Mouse (Mus musculus) thymus, postnatal 0 days (tissue): ENCODE results near the gene Gm10491. TPM values are rescaled to one million over a fixed set of nuclear protein-coding genes. Genes with fewer than 3 reads are reported as not detected.
"Not testable (repeated sequence)": the region's sequence is repeated elsewhere in the genome, so short reads cannot be mapped to it uniquely, and the experiment has no call there.

Experiments used
- DNase-seq: peaks from one replicate; pipeline ENCODE4 v3.0.0-alpha.2; 2015; ENCODE audit warnings: low spot score
- polyA plus RNA-seq: library from polyadenylated mRNA; unstranded; fragments of >200 nt; fragmentation: Nextera tagmentation; extraction: Ambion mirVana; gene quantifications from 2 replicates; pipeline ENCODE4 v1.2.1, GENCODE M21; 2015

Gene Gm10491
- polyA plus RNA-seq = not detected in 2 replicates

DNA sequence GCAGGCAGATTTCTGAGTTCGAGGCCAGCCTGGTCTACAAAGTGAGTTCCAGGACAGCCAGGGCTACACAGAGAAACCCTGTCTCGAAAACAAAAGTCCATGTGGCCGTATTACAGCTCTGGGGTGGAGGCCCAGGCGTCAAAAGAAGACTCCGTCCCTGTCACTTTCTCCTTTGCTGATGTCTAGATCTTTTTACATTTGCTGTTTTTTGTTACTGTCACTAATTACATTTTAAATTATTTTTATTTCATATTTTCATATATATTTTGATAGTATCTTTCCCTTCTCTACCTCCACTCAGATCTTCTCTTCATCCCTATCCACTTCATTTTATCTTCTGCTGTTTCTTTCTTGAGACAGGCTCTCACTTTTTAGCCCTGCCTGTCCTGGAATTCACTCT is at the start of gene Gm10491:
Gm10491 (minus strand) TSS at position 101 of the 400 bp plus-strand sequence.
- DNase-seq = no peak

DNA sequence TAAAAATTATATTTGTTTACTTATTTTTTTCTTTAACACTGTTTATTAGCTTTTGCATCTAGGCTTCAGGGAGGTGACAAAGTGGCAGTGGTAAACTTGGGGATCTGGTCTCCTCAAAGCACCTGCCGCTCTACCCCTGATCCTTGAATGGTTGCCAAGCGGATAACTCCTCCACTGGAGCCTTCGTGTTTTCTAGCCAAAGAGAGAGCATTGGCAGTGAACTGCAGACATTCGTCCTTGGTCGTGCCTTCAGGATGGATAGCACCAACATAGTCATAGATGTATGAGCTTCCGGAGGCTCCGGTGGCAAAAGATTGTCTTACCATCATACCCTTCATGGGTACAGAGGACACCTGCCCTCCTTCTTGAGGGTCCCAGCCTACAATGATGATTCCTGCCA is 42.5 kb upstream of the Gm10491 start:
- DNase-seq = no peak

DNA sequence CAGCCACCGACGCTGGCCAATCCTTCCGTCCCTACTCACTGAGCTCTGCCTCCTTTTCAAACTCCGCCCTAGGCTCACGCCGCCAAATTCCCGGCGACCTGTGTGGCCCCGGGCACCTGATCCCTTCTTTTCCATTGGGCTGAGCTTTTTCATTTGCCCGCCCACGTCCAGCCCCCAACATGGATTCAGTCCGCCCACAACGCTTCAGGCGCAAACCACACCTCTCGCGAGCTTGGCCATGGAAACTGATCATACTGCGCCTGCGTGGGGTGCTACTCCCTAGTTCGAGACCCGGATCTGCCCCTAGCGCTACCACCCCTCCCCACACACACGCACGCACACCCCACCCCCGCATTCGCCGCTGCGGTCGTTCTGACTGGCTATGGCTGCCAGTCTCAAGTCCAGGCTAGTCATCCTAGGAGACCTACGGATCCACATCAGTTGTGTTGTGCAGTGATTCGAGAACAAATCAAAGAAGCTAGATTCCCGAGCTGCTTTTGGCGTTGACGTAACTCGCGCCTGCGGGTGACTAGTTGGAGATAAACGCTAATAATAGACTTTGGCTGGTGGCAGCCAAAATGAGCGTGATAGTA is 40.4 kb upstream of the Gm10491 start:
- peak; percentile 87 for DNase-seq

DNA sequence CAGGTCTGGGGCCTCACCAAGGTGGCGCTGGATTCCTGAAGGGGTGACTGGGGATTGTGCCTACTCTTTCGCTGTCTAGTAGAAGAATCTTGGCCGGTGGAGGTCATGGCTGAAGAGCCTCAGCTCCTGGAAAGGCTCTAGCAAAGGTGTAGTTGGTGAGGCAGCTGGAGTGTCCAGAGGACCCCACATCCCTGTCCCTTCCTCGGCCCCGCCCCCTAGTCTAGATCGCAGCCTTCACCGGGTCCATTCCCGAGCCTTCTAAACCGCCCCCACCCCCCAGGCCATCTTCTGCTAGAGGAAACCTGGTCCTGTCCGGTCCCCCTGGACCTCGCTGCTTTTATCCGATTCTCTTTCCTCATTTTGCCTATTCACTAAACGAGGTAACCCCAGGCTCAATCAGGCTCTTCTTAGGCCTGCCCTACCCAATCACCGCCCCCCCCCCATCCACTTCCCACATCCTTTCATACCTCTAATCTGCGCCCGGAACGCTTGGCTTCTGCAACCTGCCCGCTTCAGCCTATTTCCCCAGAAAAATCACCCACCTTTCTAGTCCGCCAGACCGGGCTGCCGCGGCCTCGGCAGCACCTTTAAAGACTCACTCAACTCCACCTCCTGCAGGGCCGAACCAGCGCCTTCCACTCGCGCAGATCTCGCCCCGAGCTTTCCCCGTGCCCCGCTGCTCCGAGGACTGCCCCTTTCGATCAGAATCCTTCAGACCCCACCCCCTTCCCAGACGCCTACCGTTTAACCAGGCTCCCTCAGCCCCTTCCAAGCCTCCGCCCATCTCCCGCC is 39.7 kb upstream of the Gm10491 start, which contains the start of gene Hdac6:
Hdac6 (minus strand) TSS at position 782 of the 792 bp plus-strand sequence.
- no peak for DNase-seq

DNA sequence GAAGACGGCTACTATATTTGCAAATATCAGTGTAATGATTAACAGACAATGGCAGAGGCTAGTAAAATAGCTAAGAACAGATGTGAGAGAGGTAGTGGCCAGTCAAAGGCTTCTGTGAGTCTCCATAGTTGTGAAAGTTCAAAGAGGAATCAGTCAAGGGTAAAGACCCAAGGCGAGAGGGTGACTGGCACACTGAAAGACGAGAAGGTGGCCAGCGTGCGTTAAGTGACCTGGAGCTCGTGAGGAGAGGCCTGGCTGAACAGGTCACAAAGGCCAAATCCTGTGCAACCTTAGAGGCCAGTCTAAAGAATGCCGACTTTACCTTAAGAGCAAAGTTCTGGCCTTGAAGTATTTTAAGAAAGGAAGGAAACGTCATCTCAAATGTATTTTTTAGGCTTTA is 38.0 kb upstream of the Gm10491 start:
- DNase-seq = no peak

DNA sequence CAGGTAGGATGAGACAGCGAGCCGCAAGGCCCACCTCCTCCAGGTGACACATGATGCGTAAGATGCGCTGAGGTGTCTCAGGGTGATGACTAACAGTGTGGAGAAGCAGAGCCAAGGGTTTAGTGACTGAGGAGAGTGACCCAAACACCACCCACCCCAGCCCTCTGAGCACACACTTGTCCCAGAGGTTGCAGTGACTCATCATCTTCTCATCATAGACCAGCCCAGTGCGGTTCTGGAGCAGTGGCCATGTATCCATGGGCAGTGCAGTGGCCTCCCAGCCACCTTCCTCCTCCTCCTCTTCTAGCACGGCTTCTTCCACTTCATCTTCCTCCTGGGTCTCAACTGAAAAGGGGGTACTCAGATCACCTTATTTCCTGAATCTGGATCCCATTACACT is 30.0 kb upstream of the Gm10491 start:
- DNase-seq = no peak

DNA sequence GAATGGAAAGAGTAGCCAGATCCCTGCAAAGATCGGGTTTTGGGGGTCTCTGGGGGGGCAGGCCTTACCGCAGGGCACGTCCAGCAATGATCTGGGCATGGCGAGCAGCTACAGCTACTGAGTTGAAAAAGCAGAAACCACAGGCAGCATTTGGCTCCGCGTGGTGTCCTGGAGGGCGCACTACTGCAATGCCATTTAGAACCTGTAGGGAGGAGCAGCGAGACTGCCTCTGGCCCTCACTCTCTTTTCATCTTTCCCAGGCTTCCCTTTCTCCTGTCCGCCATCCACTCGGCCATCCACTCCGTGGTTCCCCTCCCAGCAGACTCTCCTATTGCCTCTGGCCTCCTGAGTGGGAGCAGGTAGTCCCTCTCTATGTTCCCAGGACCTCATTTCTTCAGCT is 29.2 kb upstream of the Gm10491 start:
- no peak for DNase-seq

DNA sequence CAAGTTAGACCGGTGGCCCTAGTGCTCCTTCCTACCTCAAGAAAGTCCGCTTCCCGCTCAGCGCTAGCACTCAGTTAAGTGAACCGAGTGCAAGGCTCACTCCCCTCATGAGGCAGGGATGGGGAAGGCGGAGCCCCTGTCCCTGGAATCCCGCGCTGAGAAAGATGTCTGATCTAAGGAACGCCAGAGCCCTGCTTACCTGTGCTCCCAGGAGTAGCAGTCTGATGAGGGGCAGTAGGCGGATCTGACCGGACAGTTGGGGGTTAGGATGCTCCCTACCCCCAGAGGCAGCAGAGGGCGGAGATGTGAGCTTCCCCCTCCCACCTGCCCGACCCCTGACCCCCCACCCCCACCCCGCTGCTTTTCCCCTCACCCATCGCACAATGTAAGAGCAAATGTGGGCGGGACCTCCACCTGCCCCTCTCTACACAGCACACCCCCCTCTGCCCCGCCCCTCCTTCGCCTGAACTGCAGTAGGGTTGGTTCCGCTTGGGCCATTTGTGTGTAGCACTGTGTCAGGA is 20.7 kb upstream of the Gm10491 start, which contains the start of gene Eras:
Eras (minus strand) TSS at position 338 of the 521 bp plus-strand sequence.
- no peak for DNase-seq

DNA sequence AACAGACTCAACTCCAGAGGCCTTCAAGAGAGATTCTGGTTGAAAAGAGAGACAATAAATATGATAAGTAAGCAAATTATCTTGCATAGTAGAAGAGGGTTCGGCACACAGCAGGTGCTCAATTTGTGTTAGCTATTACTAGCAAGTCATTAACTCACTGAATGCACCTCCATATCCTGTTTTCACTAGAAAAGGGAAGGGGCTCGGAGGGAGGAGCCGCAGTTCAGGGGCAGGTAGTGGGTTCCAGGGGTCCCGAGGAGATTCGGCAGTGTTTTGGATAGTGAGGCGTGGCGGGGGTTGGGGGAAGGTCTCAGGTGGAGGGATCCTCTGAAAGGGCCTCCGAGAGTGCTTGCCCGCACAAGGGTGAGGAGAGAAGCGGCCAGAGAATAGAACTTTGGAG is 19.5 kb upstream of the Gm10491 start:
- no peak for DNase-seq

DNA sequence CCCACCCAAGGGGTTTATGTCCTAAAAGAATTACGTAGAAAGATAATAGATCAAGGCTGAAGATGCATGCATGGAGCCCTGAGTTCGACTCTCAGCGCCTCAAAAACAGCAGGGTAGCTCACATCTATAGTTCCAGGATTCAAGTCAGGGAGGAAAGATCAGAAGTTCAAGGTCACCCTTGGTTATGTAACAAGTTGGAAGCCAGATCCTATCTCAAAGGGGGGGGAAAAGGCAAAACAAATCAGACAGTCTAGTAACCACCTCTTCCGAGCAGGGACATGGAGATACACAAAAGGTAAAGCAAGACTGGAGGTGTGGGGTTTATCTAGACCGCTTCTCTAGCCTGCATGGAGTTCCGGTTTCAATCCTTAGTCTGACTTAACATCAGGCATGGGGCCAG is 18.6 kb upstream of the Gm10491 start:
- DNase-seq = no peak

DNA sequence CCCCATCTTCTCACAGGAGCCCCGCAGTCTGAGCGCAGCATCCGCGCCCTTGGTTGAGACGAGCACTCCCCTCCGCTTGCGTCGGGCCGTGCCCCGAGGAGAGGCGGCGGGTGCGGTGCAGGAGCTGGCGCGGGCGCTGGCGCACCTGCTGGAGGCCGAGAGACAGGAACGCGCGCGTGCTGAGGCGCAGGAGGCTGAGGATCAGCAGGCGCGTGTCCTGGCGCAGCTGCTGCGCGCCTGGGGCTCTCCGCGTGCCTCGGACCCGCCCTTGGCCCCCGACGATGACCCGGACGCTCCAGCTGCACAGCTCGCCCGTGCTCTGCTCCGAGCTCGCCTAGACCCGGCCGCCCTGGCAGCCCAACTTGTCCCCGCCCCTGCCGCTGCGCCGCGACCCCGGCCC is 14.4 kb upstream of the Gm10491 start:
- no peak for DNase-seq

DNA sequence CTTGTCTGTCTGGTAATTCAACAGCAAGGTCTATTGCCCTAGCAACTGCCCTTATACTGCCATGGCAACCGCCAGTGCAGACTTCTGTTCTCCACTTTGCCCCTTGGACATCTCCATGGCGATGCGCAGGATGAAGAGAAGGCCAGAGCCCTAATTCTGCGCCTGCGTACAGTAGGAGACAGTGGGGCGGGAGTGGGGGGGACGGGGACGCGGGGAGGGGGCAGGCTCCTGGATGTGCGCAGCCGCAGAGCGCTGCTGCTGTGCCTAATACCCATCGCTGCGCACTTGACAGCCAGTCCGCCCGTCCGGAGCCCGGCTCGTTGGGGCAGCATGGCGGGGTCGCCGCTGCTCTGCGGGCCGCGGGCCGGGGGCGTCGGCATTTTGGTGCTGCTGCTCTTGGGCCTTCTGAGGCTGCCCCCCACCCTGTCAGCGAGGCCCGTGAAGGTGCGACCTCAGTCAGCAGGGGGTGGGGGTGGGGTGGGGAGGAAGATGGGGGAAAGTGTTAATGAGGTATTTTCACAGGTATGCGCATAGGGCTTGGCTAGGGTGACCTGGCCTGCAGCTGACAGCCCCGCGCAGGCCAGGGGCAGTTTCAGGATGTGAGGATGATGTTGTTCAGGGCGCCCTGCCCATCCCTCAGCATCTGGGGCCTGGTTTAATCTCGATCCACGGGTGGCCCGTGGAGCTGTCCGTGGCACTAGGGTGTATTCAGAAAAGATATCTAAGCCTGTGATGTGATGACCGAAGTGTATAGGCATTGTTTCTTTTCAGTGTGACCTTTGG is 12.2 kb upstream of the Gm10491 start, which contains the start of gene Pcsk1n:
Pcsk1n (plus strand) TSS at position 222 of the 783 bp plus-strand sequence.
- DNase-seq = no peak

DNA sequence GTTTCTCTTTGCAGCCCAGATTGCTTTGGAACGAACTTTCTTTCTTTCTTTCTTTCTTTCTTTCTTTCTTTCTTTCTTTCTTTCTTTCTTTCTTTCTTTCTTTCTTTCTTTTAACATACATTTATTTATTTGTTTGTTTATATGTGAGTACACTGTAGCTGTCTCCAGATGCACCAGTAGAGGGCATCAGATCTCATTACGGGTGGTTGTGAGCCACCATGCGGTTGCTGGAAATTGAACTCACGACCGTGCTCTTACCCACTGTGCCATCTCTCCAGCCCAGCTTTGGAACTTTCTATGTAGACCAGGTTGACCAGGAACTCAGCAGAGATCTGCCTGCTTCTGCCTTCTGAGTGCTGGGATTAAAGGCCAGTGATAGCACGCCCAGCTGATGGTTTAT is 10.3 kb upstream of the Gm10491 start:
- DNase-seq = not testable (repeated sequence)

DNA sequence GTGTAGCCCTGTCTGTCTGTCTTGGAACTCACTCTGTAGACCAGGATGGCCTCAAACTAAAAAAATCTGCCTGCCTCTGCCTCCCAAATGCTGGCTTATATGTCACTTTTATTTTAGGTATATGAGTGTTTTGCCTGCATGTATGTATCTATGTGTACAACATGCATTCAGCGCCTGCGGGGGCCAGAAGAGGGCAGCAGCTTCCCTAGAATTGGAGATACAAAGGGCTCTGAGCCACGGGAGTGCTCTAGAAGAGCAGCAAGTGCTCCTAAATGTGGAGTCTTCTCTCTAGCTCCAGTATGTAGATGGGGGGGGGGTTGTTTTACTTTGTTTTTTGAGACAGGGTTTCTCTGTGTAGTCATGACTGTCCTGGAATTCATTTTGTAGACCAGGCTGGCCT is 8.0 kb upstream of the Gm10491 start:
- peak; percentile 15 for DNase-seq

DNA sequence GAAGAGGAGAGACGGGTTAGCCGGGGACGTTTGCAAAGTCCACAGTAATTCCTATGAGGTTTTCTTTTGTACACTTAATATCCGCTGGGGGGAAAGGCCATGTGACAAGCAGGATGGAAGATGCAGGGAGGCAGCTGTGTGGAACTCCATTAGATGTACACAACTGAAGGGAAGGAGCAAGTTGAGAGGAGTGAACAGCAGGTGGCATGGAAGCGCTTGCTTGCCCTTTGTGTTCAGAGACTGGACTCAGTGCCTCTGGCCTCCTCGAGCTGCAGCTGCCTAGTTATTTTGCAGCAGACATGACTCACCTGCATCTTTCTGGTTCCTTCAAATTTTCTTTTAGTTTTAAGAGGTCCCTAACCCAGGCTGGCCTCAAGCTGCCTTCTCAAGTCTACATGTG is 2.8 kb upstream of the Gm10491 start:
- DNase-seq = no peak

DNA sequence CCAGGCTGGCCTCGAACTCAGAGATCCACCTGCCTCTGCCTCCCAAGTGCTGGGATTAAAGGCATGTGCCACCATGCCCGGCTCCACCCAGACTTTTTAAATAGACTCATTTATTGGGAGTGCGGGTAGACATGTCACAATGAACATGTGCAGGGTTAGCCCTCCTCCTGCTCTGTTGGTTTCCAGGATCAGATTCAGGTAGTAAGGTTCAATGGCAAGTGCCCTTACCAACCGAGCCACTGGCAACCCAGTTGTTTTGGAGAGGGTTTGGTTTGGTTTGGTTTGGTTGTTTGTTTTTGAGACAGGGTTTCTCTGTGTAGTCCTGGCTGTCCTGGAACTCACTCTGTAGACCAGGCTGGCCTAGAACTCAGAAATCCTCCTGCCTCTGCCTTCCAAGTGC is 1.6 kb upstream of the Gm10491 start, which contains the start of gene Gm10490:
Gm10490 (plus strand) TSS at position 301 of the 400 bp plus-strand sequence.
- DNase-seq = not testable (repeated sequence)

DNA sequence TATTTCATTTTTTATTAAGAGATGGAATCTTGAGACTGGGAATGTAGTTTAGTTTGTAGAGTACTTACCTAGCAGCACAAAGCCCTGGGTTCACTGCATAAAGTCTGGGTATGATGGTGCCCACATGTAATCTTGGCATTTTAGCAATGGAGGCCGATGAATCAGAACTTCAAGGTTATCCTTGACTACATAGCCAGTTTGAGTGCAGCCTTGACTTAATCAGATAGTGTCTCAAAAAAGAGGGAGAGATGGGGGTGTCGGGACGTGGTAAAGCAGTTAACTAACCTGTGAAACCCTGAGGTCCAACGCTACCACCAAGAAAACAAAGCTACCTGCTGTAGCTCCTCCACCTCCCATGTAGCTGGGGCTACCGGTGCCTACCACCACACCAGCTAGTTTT is 3.2 kb downstream of the Gm10491 start:
- no peak for DNase-seq

DNA sequence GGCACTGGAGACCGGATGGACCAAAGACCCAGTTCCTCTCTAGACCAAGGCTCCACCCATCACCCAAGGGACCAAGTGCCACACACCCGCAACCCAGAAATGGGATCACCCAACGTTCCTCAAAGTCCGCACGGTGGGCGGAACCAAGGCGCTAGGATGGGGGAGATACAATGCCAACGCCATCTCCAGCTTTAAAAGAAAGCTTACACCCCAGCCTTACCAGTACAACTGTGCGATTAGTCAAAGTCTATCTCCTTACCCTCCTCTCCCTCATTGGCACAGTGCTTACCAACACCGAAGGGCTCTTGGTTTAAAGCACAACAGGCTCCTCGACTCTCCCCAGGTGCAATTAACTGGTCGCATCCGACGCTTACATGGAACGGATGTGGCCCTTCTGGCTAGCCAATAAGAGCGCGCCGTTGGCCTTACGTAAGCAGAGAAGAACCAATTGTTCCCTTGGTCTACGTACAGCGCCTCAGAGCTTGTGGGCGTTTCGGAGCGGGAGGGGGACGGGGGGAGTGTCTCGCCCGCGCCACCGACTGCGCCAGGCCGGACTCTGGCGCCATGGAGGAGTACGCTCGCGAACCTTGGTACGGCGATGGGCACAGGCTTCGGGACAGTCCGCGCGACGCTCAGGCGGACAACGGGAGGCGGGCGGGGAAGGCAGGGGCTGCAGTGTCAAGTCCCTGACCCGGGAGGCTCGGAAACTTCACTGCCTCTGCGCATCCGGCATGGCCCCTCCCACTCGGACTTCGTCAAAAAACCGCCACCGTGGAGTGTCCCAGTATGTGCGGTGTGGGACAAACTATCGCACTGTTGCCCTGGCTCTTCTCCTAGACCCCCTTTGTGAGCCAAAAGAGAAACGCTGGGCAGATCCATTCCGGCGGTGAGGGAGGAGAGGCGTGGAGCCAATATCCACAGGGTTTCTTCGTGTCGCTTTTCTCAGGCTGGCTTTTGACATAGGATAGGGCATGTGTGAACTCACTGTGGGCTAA is 8.5 kb downstream of the Gm10491 start, which contains the start of the genes Pqbp1 and Timm17b:
Pqbp1 (minus strand) TSS at position 390 of the 995 bp plus-strand sequence.
Timm17b (plus strand) TSS at position 478 of the 995 bp plus-strand sequence.
- DNase-seq = peak; percentile 91

DNA sequence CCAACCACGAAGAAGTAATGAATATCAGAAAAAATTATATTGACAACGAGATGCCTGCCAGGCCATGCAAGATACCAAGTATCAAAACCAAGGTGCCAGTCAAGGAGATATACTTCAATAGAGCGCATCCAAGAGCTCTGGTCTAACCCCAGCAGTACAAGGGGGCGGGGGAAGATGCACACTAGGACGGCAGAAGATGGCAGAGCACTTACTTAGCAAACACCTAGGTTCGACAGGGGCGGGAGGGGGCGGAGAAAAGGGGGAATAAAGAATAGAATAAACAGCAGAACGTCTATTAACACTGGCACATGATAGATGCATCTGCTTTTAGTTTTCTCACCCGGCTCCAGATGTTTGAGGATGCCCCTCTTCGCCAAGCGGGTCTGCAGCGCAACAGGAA is 9.4 kb downstream of the Gm10491 start:
- peak; percentile 10 for DNase-seq
